Comparison of ENCODE assay signal across 15 mouse cellular contexts in genomic region chr1:133471556-133471955, GRCm38 (mm10). TPM values are rescaled to one million over a fixed set of nuclear protein-coding genes. Genes with fewer than 3 reads are reported as not detected.
A peak's percentile ranks its signal among the peaks of the same experiment; 100 is the strongest.
DNase-seq lines count a peak whose midpoint lies in the region; TF ChIP-seq lines count a peak whose summit lies in the region.
"Had no signal": no experiment of that assay in that cellular context is flagged by ENCODE, and none has a peak within 500 bp of the region (broad histone marks: within the 10 kb centered on the region; RNA-seq: fewer than 3 reads in every experiment).

No protein-coding gene starts in this region.

- H3ac ChIP-seq in C2C12 (ENCODE audit: control insufficient read depth, insufficient read length, low read depth) = peak overlapping the region; percentile 28
- no peak overlapping the region for H3ac ChIP-seq in myocyte (ENCODE audit: control insufficient read depth, insufficient read length)

- H3K36me3 ChIP-seq in heart, embryonic 10.5 days = no peaks in the 10 kb centered on the region
- no peaks in the 10 kb centered on the region for H3K36me3 ChIP-seq in kidney, adult 2 months (ENCODE audit: control insufficient read depth, insufficient read depth, low read length)
- H3K36me3 ChIP-seq in C2C12 (ENCODE audit: control insufficient read depth, insufficient read depth) (no peaks in the 10 kb centered on the region), myocyte (ENCODE audit: control insufficient read depth, insufficient read depth) (no peaks in the 10 kb centered on the region)
- H3K36me3 ChIP-seq: embryonic facial prominence, embryonic 12.5 days; liver, embryonic 13.5 days; midbrain, embryonic 10.5 days had no signal

- H3K9me3 ChIP-seq in heart, embryonic 10.5 days = no peaks in the 10 kb centered on the region
- H3K9me3 ChIP-seq: embryonic facial prominence, embryonic 12.5 days; liver, embryonic 13.5 days; midbrain, embryonic 10.5 days had no signal

- no peak for TF ChIP-seq CTCF in kidney, adult 2 months (conservative IDR thresholded peaks at IDR 0.05; ENCODE audit: insufficient read depth, insufficient read length, low read depth, low read length)
- no peak for TF ChIP-seq CTCF in C2C12 (IDR thresholded peaks at IDR 0.05; ENCODE audit: control insufficient read depth, insufficient read depth, insufficient read length)

- H3K27ac ChIP-seq in heart, embryonic 10.5 days = peak overlapping the region; percentile 23; the same call in 1 of the 2 replicates
- 0 out of 2 replicates have a peak overlapping the region, but pooled peaks have one; percentile 61 for H3K27ac ChIP-seq in kidney, adult 2 months (ENCODE audit: insufficient read depth, low read depth, low read length)
- H3K27ac ChIP-seq: embryonic facial prominence, embryonic 12.5 days; liver, embryonic 13.5 days had no signal

- H3K4me3 ChIP-seq in heart, embryonic 10.5 days = no peak overlapping the region
- no peak overlapping the region for H3K4me3 ChIP-seq in kidney, adult 2 months (ENCODE audit: insufficient read depth, low read depth, low read length)
- H3K4me3 ChIP-seq in C2C12 (ENCODE audit: insufficient read depth, poor library complexity, severe bottlenecking) = no peak overlapping the region
- no peak overlapping the region for H3K4me3 ChIP-seq in myocyte
- H3K4me3 ChIP-seq: embryonic facial prominence, embryonic 12.5 days; liver, embryonic 13.5 days; midbrain, embryonic 10.5 days had no signal

- DNase-seq in heart, embryonic 10.5 days (ENCODE audit: low spot score) = no peak
- no peak for DNase-seq in heart, adult 11 months
- no peak for DNase-seq in kidney, adult 2 months
- no peak for DNase-seq in kidney, adult 8-10 months
- DNase-seq in right cerebral cortex, postnatal 4 days = no peak
- DNase-seq: B cell, adult 2 months; cerebellum, postnatal 36 days; left cerebral cortex, postnatal 4 days; liver, embryonic 13.5 days; retina, postnatal 1 day; thymus, postnatal 25 days had no signal

- H3K79me2 ChIP-seq in C2C12 (ENCODE audit: control insufficient read depth, insufficient read depth) = no peaks in the 10 kb centered on the region
- H3K79me2 ChIP-seq in myocyte (ENCODE audit: control insufficient read depth, insufficient read depth) = no peaks in the 10 kb centered on the region

- H3K27me3 ChIP-seq in heart, embryonic 10.5 days (ENCODE audit: insufficient read depth, poor library complexity, severe bottlenecking) = no peaks in the 10 kb centered on the region
- H3K27me3 ChIP-seq in kidney, adult 2 months (replicated peaks; ENCODE audit: control insufficient read depth, insufficient read depth, low read length) = no peaks in the 10 kb centered on the region
- no peaks in the 10 kb centered on the region for H3K27me3 ChIP-seq in C2C12 (ENCODE audit: control insufficient read depth, insufficient read depth, insufficient read length)
- no peaks in the 10 kb centered on the region for H3K27me3 ChIP-seq in myocyte (ENCODE audit: control insufficient read depth, insufficient read depth, insufficient read length)
- H3K27me3 ChIP-seq: embryonic facial prominence, embryonic 12.5 days; liver, embryonic 13.5 days had no signal

- WGBS in heart, embryonic 10.5 days = 28% methylated on average over 2 of the region's 2 CpGs
- 23% methylated on average over 2 of the region's 2 CpGs for WGBS in kidney, adult 2 months

- H3K4me1 ChIP-seq in heart, embryonic 10.5 days = peaks cover 28% of the 10 kb centered on the region
- no peaks in the 10 kb centered on the region for H3K4me1 ChIP-seq in kidney, adult 2 months (ENCODE audit: control insufficient read depth, insufficient read depth, low read length)
- H3K4me1 ChIP-seq: embryonic facial prominence, embryonic 12.5 days had no signal

- H3K4me2 ChIP-seq in myocyte (ENCODE audit: low read depth) = peak overlapping the region; percentile 74
- H3K4me2 ChIP-seq: embryonic facial prominence, embryonic 12.5 days; liver, embryonic 13.5 days had no signal

- no peak for TF ChIP-seq POLR2A in kidney, adult 2 months (IDR thresholded peaks at IDR 0.05; ENCODE audit: low read depth, low read length)
- no peak for TF ChIP-seq POLR2A in myocyte (IDR thresholded peaks at IDR 0.05; ENCODE audit: insufficient read length, low read depth)

- H3K79me3 ChIP-seq in C2C12 (ENCODE audit: low read depth) = no peaks in the 10 kb centered on the region

TF ChIP-seq in C2C12, 6 proteins besides CTCF, POLR2A, EP300 and RAD21:
- TF ChIP-seq MAX (IDR thresholded peaks at IDR 0.05) (no peak), CEBPB (IDR thresholded peaks at IDR 0.05; ENCODE audit: low read depth) (no peak), USF1 (IDR thresholded peaks at IDR 0.05; ENCODE audit: low read depth) (no peak), MYOG (IDR thresholded peaks at IDR 0.05; ENCODE audit: control insufficient read depth, extremely low read depth, insufficient read length) (no peak), FOSL1 (IDR thresholded peaks at IDR 0.05; ENCODE audit: insufficient read depth, low read length, poor library complexity, severe bottlenecking) (no peak), MYOD1 (IDR thresholded peaks at IDR 0.05; ENCODE audit: control insufficient read depth, insufficient read length, low read depth) (no peak)
TF ChIP-seq in C2C12: peak in this region for 0.

TF ChIP-seq in myocyte, 11 proteins besides CTCF, POLR2A, EP300 and RAD21:
- TF ChIP-seq POLR2AphosphoS2 (IDR thresholded peaks at IDR 0.05; ENCODE audit: insufficient read length, low read depth) (no peak), MAX (IDR thresholded peaks at IDR 0.05; ENCODE audit: low read depth) (no peak), MYOG (IDR thresholded peaks at IDR 0.05; ENCODE audit: control insufficient read depth in 1 of 3, insufficient read depth in 1 of 3, insufficient read length in 2 of 3, low read depth in 2 of 3) (no peak), TCF3 (IDR thresholded peaks at IDR 0.05; ENCODE audit: insufficient read length, low read depth) (no peak), CEBPB (IDR thresholded peaks at IDR 0.05; ENCODE audit: insufficient read depth, poor library complexity, severe bottlenecking) (no peak), MYOD1 (IDR thresholded peaks at IDR 0.05; ENCODE audit: control insufficient read depth in 1 of 3, insufficient read length in 2 of 3, low read depth in 2 of 3) (no peak), USF1 (IDR thresholded peaks at IDR 0.05; ENCODE audit: low read depth) (no peak), SRF (IDR thresholded peaks at IDR 0.05; ENCODE audit: control insufficient read depth, insufficient read length, low read depth) (no peak), E2F4 (IDR thresholded peaks at IDR 0.05; ENCODE audit: insufficient read depth) (no peak), TCF12 (IDR thresholded peaks at IDR 0.05; ENCODE audit: insufficient read depth, poor library complexity, severe bottlenecking) (no peak), REST (IDR thresholded peaks at IDR 0.05; ENCODE audit: insufficient read depth, insufficient read length) (no peak)

RNA-seq across cellular contexts. Expression of gene Sox13, which starts 47.4 kb away (rescaled TPM):
- 4.2 and 8.5 TPM in 2 replicates for polyA plus RNA-seq in heart, embryonic 10.5 days (2016; fragmentation: Nextera tagmentation; extraction: Ambion mirVana)
- 46.7 and 51.2 TPM in 2 replicates for polyA plus RNA-seq in kidney, adult 2 months (2012; rRNA removed)
- polyA plus RNA-seq in C2C12 (2012; fragmentation: generic; extraction: Trizol) (0.26 TPM), myocyte (2012; fragmentation: generic; extraction: Trizol) (0.80 TPM)
